Mouse (Mus musculus) ES-Bruce4 (cell line): ENCODE measurements around the gene Cyp2b19. TPM values are rescaled to one million over a fixed set of nuclear protein-coding genes. Genes with fewer than 3 reads are reported as not detected.

Source experiments
- H3K27ac ChIP-seq: 2 replicates; pipeline ENCODE4 v1.5.1; 2012; ENCODE audit warnings: low read length, inconsistent platforms; ENCODE audit not compliant: insufficient read depth
- H3K27me3 ChIP-seq: 2 replicates; pipeline ENCODE4 v1.6.1; 2012; ENCODE audit warnings: mild to moderate bottlenecking, low read length, inconsistent platforms; ENCODE audit not compliant: control insufficient read depth, poor library complexity, insufficient read depth, severe bottlenecking
- H3K36me3 ChIP-seq: 2 replicates; pipeline ENCODE4 v1.6.1; 2012; ENCODE audit warnings: inconsistent platforms, mild to moderate bottlenecking, low read length, moderate library complexity; ENCODE audit not compliant: control insufficient read depth, poor library complexity, insufficient read depth, severe bottlenecking
- H3K4me1 ChIP-seq: one replicate; pipeline ENCODE4 v1.8.1; 2011; ENCODE audit warnings: low read length; ENCODE audit not compliant: control insufficient read depth, insufficient read depth
- H3K4me3 ChIP-seq: 2 replicates; pipeline ENCODE4 v1.5.1; 2011; ENCODE audit warnings: low read depth, mild to moderate bottlenecking, low read length
- H3K9ac ChIP-seq: 2 replicates; pipeline ENCODE4 v1.6.1; 2012; ENCODE audit warnings: low read depth, mild to moderate bottlenecking, inconsistent platforms; ENCODE audit not compliant: poor library complexity, severe bottlenecking
- H3K9me3 ChIP-seq: replicated peaks from 2 replicates; pipeline ENCODE4 v1.6.1; 2012; ENCODE audit warnings: mild to moderate bottlenecking, low read length, inconsistent platforms; ENCODE audit not compliant: control insufficient read depth, poor library complexity, insufficient read depth, severe bottlenecking
- CTCF ChIP-seq: IDR thresholded peaks from one replicate; pipeline ENCODE4 v1.8.1; 2011; ENCODE audit warnings: low read depth, low read length
- EP300 ChIP-seq: IDR thresholded peaks from 2 replicates; pipeline ENCODE4 v1.6.1; 2011; ENCODE audit warnings: low read depth, low read length; ENCODE audit not compliant: insufficient read depth
- POLR2A ChIP-seq: IDR thresholded peaks from one replicate; pipeline ENCODE4 v1.8.1; 2011; ENCODE audit warnings: low read length; ENCODE audit not compliant: insufficient read depth
- polyA plus RNA-seq: library from polyadenylated mRNA; stranded (reverse); fragments of >200 nt; gene quantifications from 2 replicates; pipeline ENCODE4 v1.2.4, GENCODE M21; 2011; ENCODE audit warnings: low read depth; ENCODE audit not compliant: missing spikeins, insufficient read depth, insufficient read length

Gene Cyp2b19
- polyA plus RNA-seq: not detected in 2 replicates

DNA sequence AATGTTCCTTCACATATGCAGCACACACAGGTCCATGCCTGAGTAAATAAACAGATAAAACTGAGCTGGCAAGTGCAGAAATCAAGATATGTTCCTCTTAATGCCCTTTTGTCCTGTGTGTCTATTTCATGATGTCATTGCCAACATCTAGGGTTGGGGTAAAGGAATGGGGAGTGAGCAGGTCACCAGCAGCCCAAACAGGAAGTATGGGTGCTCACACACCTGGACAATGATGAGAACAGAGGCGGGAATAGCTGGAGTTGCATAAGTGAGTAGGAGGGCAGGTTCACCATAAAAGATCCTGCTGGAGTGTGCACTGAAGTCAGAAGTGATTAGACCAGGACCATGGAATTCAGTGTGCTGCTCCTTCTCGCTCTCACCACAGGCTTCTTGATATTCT is at the start of gene Cyp2b19:
Gene Cyp2b19 (plus strand): TSS at position 301 of the 400 bp plus-strand sequence.
- no peaks in the 10 kb centered on the region for H3K9me3 ChIP-seq
- H3K9ac ChIP-seq: no peak within 1 kb of the TSS
- no peaks in the 10 kb centered on the region for H3K27me3 ChIP-seq
- no peak within 1 kb of the TSS for H3K4me3 ChIP-seq
- TF ChIP-seq POLR2A: no peak
- no peak for TF ChIP-seq CTCF
- TF ChIP-seq EP300: no peak
- H3K4me1 ChIP-seq: no peaks in the 10 kb centered on the region
- H3K27ac ChIP-seq: no peak within 1 kb of the TSS
- H3K36me3 ChIP-seq: no peaks in the 10 kb centered on the region

DNA sequence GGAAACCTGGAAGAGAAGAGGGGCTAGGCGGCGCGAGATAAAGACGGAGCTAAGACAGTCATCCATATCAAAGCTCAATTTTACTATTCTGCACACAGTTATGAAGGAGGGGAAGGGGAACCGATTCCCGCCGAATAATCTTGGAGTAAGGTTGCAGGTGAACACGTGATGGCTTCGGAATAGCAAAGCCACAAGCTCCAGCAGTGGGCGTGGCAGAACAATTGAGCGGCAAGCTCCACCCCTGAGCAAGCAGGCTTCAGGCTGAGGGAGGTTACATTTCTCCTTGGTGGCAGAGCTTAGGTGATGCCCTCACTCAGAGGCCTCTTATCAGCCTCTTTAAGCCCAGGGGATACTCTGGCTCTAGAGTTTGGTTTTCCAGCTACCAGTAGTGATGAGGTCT is 45.9 kb upstream of the Cyp2b19 start:
- Histone ChIP-seq H3K4me3 (no peak overlapping the region), H3K27ac (no peak overlapping the region), H3K9ac (no peak overlapping the region), H3K9me3 (peaks cover 14% of the 10 kb centered on the region), H3K36me3 (no peaks in the 10 kb centered on the region), H3K4me1 (no peaks in the 10 kb centered on the region), H3K27me3 (no peaks in the 10 kb centered on the region)
- TF ChIP-seq EP300 (no peak), CTCF (no peak), POLR2A (no peak)

DNA sequence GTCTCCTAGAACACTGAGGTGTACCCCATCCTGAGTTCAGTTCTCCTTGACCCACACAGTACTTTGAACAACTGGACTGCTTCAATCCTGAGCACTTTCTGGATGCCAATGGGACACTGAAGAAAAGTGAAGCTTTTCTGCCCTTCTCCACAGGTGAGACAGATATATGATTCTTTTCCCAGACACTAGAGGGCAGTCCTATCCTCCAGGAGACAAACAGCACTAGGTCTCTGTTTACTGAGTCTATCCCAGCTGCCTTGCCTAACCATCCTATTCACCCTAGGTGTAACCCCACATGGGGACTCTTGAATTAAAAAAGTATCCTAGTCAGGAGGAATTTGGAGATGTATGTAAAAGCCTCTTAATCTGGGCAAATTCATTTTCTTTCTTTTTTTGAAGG is 18.0 kb upstream of the Cyp2b19 start:
- Histone ChIP-seq H3K9ac (no peak overlapping the region), H3K4me3 (no peak overlapping the region), H3K27ac (no peak overlapping the region)

DNA sequence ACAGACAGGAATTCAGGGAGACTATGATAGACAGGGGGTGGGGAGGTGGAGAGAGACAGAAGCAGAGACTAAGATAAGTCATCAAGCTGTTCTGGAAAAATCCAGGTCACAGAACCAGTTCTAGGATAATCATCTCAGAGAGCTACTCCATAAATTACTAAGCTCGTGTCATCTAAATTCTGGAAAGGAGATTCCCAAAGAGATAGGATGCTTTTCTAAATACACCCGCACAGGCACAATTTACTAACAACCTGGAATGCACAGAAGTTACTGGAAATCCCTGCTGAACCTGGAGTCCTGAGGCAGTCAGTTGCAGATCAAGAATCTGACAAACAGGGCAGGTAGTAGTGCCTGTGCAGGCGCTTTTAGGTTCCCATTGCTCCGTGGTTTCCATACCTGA is 13.0 kb upstream of the Cyp2b19 start:
- Histone ChIP-seq H3K9me3 (no peaks in the 10 kb centered on the region), H3K36me3 (no peaks in the 10 kb centered on the region), H3K4me3 (no peak overlapping the region), H3K9ac (no peak overlapping the region), H3K27ac (no peak overlapping the region), H3K4me1 (no peaks in the 10 kb centered on the region), H3K27me3 (no peaks in the 10 kb centered on the region)
- TF ChIP-seq EP300 (no peak), CTCF (no peak), POLR2A (no peak)

More for the DNA sequence above, 18.0 kb upstream of the Cyp2b19 start:
- Histone ChIP-seq H3K9me3 (0 out of 2 replicates have a peak, but pooled peaks cover 2% of the 10 kb centered on the region), H3K27me3 (no peaks in the 10 kb centered on the region), H3K36me3 (no peaks in the 10 kb centered on the region), H3K4me1 (no peaks in the 10 kb centered on the region)
- TF ChIP-seq POLR2A (no peak), EP300 (no peak), CTCF (no peak)

DNA sequence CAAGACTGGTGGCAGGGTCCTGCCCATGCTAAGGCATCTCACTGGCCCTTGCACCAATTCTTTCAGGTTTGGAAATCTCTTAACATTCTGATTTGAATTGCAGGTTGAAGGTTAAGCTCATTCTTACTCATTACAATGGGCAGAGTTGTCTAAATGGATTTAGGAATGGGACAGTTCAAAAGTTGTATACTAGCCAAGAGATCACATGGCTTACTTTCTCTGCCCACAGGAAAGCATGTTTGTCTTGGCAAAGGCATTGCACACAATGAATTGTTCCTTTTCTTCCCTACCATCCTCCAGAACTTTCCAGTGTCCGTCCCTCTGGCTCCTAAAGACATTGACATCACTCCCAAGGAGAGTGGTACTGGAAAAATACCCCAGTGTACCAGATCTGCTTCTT is 11.5 kb upstream of the Cyp2b19 start:
- no peak overlapping the region for H3K9ac ChIP-seq
- H3K27me3 ChIP-seq: no peaks in the 10 kb centered on the region
- H3K4me1 ChIP-seq: no peaks in the 10 kb centered on the region
- H3K9me3 ChIP-seq: no peaks in the 10 kb centered on the region
- TF ChIP-seq CTCF: no peak
- H3K4me3 ChIP-seq: no peak overlapping the region
- no peak overlapping the region for H3K27ac ChIP-seq
- H3K36me3 ChIP-seq: no peaks in the 10 kb centered on the region

DNA sequence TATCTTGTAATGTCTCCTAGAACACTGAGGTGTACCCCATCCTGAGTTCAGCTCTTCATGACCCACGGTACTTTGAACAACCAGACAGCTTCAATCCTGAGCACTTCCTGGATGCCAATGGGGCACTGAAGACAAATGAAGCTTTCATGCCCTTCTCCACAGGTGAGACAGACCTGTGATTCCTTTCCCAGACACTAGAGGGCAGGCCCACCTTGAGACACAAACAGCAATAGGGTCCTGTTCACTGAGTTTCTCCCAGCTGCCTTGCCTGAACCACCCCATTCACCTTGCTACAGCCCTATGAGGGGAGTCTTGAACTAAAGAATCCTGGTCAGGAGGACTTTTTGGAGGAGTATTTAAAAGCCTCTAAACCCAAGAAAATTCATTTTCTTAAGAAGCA is 10.1 kb downstream of the Cyp2b19 start:
- Histone ChIP-seq H3K4me1 (no peaks in the 10 kb centered on the region), H3K27me3 (no peaks in the 10 kb centered on the region), H3K9ac (no peak overlapping the region), H3K9me3 (no peaks in the 10 kb centered on the region), H3K4me3 (no peak overlapping the region), H3K27ac (no peak overlapping the region), H3K36me3 (no peaks in the 10 kb centered on the region)
- no peak for TF ChIP-seq POLR2A
- peak; percentile 62 for TF ChIP-seq CTCF
